Mouse (Mus musculus) kidney, embryonic 16.5 days (tissue): Measurements from ENCODE around the gene 4930583I09Rik. TPM values are rescaled to one million over a fixed set of nuclear protein-coding genes. Genes with fewer than 3 reads are reported as not detected.

ENCODE experiments used
- ATAC-seq: fragments of 200-750 bp; cut with Nextera tagmentation; 2 replicates; pipeline ENCODE4 v1.8.0; 2017; ENCODE audit warnings: moderate TSS enrichment; ENCODE audit not compliant: low FRiP score, low TSS enrichment
- H3K27ac ChIP-seq: fragments of 300-500 bp; sonication (generic); 2 replicates; pipeline ENCODE4 v1.5.1; 2014; ENCODE audit warnings: low read length
- H3K27me3 ChIP-seq: fragments of 300-500 bp; sonication (generic); 2 replicates; pipeline ENCODE4 v1.6.1; 2014; ENCODE audit warnings: low read length, control low read depth, mixed read lengths; ENCODE audit not compliant: insufficient read depth
- H3K36me3 ChIP-seq: fragments of 300-500 bp; sonication (generic); 2 replicates; pipeline ENCODE4 v1.6.1; 2014; ENCODE audit warnings: low read length, control low read depth, mixed read lengths; ENCODE audit not compliant: insufficient read depth
- H3K4me1 ChIP-seq: fragments of 300-500 bp; sonication (generic); 2 replicates; pipeline ENCODE4 v1.6.1; 2014; ENCODE audit warnings: low read length, control low read depth, mixed read lengths; ENCODE audit not compliant: insufficient read depth
- H3K4me2 ChIP-seq: fragments of 300-500 bp; sonication (generic); replicated peaks from 2 replicates; pipeline ENCODE4 v1.6.1; 2014; ENCODE audit warnings: low read depth, low read length
- H3K4me3 ChIP-seq: fragments of 300-500 bp; sonication (generic); 2 replicates; pipeline ENCODE4 v1.5.1; 2014; ENCODE audit warnings: mild to moderate bottlenecking, low read length
- H3K9ac ChIP-seq: fragments of 300-500 bp; sonication (generic); replicated peaks from 2 replicates; pipeline ENCODE4 v1.6.1; 2014; ENCODE audit warnings: low read length
- H3K9me3 ChIP-seq: fragments of 300-500 bp; sonication (generic); 2 replicates; pipeline ENCODE4 v1.6.1; 2016; ENCODE audit warnings: low read length, control low read depth
- WGBS: fragments of 180-500 bp; shearing (Covaris S2); extraction: QIAGEN DNeasy Blood & Tissue Kit; methylation state at CpG from one replicate; pipeline ENCODE4 v1.1.7; 2014; 5-methylcytosine and 5-hydroxymethylcytosine counted together
- polyA plus RNA-seq: library from polyadenylated mRNA; unstranded; fragments of >200 nt; fragmentation: Nextera tagmentation; extraction: Ambion mirVana; gene quantifications from 2 replicates; pipeline ENCODE4 v1.2.1, GENCODE M21; 2015

The 4930583I09Rik gene
- polyA plus RNA-seq, 1 experiment from 2014 or later = not detected

DNA sequence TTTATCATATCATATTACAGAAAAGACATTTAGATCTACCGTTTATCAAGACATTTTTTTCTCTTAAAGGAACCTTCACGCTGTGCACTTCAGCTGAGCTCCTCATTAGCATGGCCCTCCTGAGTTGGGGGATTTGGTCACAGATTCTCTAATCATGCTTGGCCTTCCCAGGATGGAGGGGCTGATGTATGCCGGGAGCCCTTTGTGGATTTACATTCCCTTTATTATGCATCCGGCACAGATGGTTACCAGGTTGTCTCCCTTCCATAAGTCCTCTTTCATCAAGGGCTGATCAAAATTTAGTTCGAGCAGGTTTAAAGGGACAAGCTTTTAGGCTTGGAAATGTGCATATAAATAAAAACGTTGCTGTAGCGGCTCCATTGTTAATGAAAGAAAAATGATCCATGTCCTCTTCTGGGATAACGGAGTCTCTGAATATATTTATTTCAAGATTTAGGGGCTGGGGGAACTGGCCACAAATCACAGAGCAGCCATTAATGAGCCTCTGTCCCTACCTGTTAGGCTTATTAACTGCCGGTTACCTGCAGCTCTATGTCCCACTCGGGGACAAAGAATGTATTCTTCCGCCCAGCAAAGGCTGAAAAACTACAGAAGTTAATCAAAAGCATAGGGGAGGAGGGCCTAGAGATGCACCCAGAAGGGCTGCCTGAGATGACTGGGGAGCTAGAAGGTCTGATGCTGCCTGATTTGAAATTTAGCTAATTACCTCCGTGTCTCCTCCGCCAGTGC lies 31.3 kb downstream of the 4930583I09Rik start:
- no peaks in the 10 kb centered on the region; the same call in 1 of the 2 replicates for H3K4me1 ChIP-seq
- ATAC-seq = no peak
- H3K27me3 ChIP-seq = no peaks in the 10 kb centered on the region
- 64% methylated on average over 13 of the region's 13 CpGs for WGBS
- peaks cover 4% of the 10 kb centered on the region; the same call in 1 of the 2 replicates for H3K9me3 ChIP-seq
- no peak overlapping the region for H3K4me2 ChIP-seq
- H3K27ac ChIP-seq = no peak overlapping the region
- H3K4me3 ChIP-seq = no peak overlapping the region
- H3K36me3 ChIP-seq = no peaks in the 10 kb centered on the region
- no peak overlapping the region for H3K9ac ChIP-seq

DNA sequence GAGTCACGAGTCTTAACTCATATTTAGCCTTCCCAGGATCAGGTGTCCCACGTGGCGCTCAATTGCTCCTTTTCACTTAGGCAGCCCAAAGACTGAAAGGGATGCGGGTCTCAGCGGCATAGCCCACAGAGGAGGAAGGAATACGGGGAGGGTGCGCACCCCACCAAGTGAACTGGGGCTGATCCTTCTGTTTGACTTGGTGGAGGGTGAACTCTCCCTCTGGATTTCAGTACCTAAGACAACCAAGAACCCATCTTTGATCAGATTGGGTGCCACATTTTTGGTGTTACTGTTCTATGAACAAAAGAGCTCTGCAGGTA lies 33.0 kb downstream of the 4930583I09Rik start:
- no peaks in the 10 kb centered on the region; the same call in 1 of the 2 replicates for H3K4me1 ChIP-seq
- H3K9me3 ChIP-seq = peaks cover 4% of the 10 kb centered on the region; the same call in 1 of the 2 replicates
- H3K4me3 ChIP-seq = no peak overlapping the region
- no peak overlapping the region for H3K27ac ChIP-seq
- no peak overlapping the region for H3K4me2 ChIP-seq
- no peaks in the 10 kb centered on the region for H3K27me3 ChIP-seq
- 77% methylated on average over 7 of the region's 7 CpGs for WGBS
- H3K36me3 ChIP-seq = no peaks in the 10 kb centered on the region
- no peak overlapping the region for H3K9ac ChIP-seq
- no peak for ATAC-seq

DNA sequence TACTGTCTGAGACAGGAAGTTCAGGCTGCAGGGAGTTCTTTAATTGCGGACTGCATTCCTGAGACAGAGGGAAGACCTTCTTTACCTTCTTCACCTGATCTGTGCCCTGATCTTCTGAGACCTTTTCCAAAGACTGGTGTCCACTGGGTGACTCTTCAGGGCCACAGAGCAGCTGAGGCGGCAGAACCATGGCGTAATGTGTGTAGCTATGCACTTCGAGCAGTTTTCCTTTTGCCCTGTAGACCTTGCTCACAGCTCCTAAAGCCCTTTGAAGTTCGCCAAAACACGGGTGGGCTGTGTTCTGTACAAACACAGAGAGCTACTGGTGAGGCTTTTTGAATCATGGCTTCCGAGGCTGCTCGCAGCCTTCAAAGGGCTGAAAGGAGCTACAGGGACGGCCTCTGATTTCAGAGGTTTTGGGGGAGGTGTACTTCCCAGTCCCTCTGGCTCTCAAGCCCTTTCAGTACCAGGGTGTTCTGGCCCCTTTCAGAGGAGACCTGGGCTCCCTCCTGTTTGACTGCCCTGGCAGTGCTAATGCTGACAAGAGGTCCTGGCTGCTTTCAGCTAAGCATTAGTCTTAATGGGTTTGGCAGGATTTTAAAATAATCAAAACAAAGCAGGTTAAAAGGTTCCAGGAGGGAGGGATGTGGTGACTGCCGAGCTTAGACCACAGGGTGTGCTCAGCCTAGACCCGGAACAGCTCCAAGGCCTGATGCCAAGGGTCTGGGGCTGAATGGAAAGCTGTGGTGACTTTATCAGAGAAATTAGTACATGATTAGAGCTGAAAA lies 33.5 kb downstream of the 4930583I09Rik start:
- Histone ChIP-seq H3K27me3 (no peaks in the 10 kb centered on the region), H3K36me3 (no peaks in the 10 kb centered on the region), H3K9ac (no peak overlapping the region), H3K27ac (no peak overlapping the region), H3K4me1 (no peaks in the 10 kb centered on the region; the same call in 1 of the 2 replicates), H3K4me3 (no peak overlapping the region), H3K4me2 (0 out of 2 replicates have a peak overlapping the region, but pooled peaks have one; percentile 6), H3K9me3 (peaks cover 4% of the 10 kb centered on the region; the same call in 1 of the 2 replicates)
- 25% methylated on average over 11 of the region's 11 CpGs for WGBS
- peak; percentile 39; the same call in 1 of the 2 replicates for ATAC-seq

DNA sequence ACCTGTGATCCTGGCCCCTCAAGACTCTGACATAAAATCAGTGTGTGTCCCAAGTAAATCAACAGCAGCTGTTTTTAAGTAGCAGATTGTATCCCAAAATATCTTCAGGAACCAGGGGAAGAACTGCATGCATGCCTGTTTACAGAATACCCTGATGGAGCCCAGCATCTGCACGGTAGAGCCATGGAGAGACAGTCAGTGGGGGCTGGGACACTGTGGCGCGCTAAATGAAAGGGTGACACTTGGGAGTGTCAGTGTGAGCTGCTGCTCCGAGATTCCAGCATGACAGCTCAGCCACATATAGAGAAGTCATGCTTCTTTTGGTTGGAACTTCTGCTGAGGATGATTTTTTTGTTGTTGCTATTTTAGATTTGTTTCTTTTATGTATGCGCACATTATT lies 43.2 kb downstream of the 4930583I09Rik start:
- Histone ChIP-seq H3K9me3 (no peaks in the 10 kb centered on the region), H3K4me3 (no peak overlapping the region), H3K36me3 (no peaks in the 10 kb centered on the region), H3K9ac (no peak overlapping the region), H3K27me3 (no peaks in the 10 kb centered on the region), H3K4me1 (no peaks in the 10 kb centered on the region), H3K4me2 (no peak overlapping the region), H3K27ac (no peak overlapping the region)
- no peak for ATAC-seq
- WGBS = 73% methylated on average over 5 of the region's 5 CpGs

DNA sequence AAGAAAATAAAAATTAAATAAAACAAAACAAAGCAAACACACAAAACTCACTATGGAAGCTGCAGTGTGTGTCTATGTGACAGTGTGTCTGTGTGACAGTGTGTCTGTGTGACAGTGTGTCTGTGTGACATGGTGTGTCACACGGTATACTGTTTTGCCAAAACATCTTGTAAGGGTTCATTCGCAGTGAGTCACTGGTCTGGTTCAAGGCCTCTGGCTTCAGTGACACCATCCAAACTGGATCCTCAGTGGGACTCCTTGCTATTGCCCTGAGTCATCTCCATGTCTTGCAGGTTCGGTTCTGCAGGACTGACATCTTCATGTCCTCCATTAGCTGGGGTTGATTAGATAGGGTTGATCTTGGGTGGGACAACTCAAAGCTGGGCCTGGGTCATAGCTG lies 43.8 kb downstream of the 4930583I09Rik start:
- 90% methylated on average over 3 of the region's 3 CpGs for WGBS

DNA sequence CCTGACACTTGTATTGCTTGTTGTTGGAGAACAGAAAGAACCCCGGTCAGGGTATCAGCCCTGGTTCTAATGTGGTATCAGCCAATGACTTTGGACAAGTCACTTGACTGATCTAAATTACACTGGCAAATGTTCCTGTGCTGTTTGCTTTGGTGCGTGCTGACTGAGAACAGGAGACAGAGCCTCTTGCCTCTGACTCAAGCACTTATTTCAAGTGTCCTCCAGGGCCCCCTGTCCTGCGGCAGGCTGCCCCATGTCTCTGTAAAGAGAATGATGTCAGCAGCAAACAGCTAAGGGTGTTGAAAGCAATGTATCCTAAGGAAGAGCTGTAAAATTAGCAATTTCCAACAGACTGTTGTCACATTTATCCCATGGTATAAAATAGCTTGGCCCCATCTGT lies 46.7 kb downstream of the 4930583I09Rik start:
- no peaks in the 10 kb centered on the region for H3K27me3 ChIP-seq
- no peak for ATAC-seq
- 47% methylated on average over 3 of the region's 3 CpGs for WGBS

More for the DNA sequence above, 43.8 kb downstream of the 4930583I09Rik start:
- H3K27ac ChIP-seq = no peak overlapping the region
- no peaks in the 10 kb centered on the region for H3K9me3 ChIP-seq
- no peak overlapping the region for H3K4me2 ChIP-seq
- no peaks in the 10 kb centered on the region for H3K36me3 ChIP-seq
- no peak overlapping the region for H3K9ac ChIP-seq
- H3K4me1 ChIP-seq = no peaks in the 10 kb centered on the region
- no peaks in the 10 kb centered on the region for H3K27me3 ChIP-seq
- ATAC-seq = no peak
- no peak overlapping the region for H3K4me3 ChIP-seq

DNA sequence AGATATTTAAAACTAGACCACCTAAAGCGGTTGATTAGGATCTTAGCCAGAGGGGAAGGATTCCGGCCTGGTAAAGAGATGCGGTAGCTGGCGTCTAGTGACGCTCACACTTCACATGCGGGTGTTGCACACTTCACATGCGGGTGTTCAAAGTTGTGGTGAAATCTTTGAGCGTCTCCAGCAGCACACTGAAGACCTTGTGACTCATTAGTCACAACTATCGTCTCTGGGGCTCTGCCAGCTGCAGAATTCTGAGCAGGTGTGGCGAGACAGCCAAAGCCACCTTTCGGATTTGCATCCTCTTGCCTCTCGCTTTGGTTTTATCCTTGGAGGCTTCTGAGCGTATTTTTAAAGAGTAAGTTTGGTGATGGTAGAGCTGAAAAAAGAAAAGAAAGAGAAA lies 47.6 kb downstream of the 4930583I09Rik start:
- no peak overlapping the region for H3K27ac ChIP-seq
- no peak overlapping the region for H3K4me2 ChIP-seq
- no peaks in the 10 kb centered on the region for H3K27me3 ChIP-seq
- H3K4me3 ChIP-seq = no peak overlapping the region
- WGBS = 82% methylated on average over 13 of the region's 13 CpGs
- no peak overlapping the region for H3K9ac ChIP-seq
- ATAC-seq = no peak
- H3K36me3 ChIP-seq = no peaks in the 10 kb centered on the region
- H3K4me1 ChIP-seq = no peaks in the 10 kb centered on the region
- no peaks in the 10 kb centered on the region for H3K9me3 ChIP-seq

More for the DNA sequence above, 46.7 kb downstream of the 4930583I09Rik start:
- Histone ChIP-seq H3K27ac (no peak overlapping the region), H3K9ac (no peak overlapping the region), H3K9me3 (no peaks in the 10 kb centered on the region), H3K4me2 (no peak overlapping the region), H3K4me1 (no peaks in the 10 kb centered on the region), H3K4me3 (no peak overlapping the region), H3K36me3 (no peaks in the 10 kb centered on the region)

DNA sequence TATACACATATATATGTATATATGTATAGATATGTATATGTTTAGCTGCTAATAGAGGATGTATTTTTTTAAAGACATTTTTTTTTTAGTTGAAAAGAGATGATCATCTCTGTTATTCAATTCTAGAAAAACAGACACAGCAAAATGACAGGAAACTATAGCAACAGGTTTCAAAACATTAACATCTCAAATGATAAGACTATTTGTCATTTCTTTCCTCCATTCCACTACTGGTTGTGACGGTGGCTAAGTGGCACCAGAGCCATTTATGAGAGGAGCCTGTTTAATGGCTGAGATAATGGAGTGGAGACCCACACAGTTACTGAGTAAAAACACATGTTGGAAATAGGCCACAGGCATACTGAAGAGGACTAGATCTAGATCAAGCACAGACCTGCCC lies 49.9 kb downstream of the 4930583I09Rik start:
- Histone ChIP-seq H3K4me3 (no peak overlapping the region), H3K9ac (no peak overlapping the region), H3K4me2 (no peak overlapping the region), H3K9me3 (no peaks in the 10 kb centered on the region), H3K4me1 (no peaks in the 10 kb centered on the region), H3K36me3 (no peaks in the 10 kb centered on the region), H3K27ac (no peak overlapping the region), H3K27me3 (no peaks in the 10 kb centered on the region)
- ATAC-seq = no peak
- WGBS = 42% methylated on average over 1 of the region's 1 CpGs
